Mouse (Mus musculus) ovary, postnatal 10 days (tissue): ENCODE results near the gene Erbb3.
A peak's percentile ranks its signal among the peaks of the same experiment; 100 is the strongest.

Experiments used
- DNase-seq: peaks from one replicate; pipeline ENCODE4 v3.0.0; 2022; ENCODE audit warnings: low spot score

Gene Erbb3

GRCm38 (mm10) chr10:128526366-128527356 lies 62.8 kb downstream of the Erbb3 start:
- no peak for DNase-seq

GRCm38 (mm10) chr10:128525671-128526308 lies 63.7 kb downstream of the Erbb3 start, which contains the start of gene Esyt1:
Gene Esyt1 (minus strand): TSS chr10:128525871.
- peak; percentile 75 for DNase-seq

GRCm38 (mm10) chr10:128524732-128525662 lies 64.5 kb downstream of the Erbb3 start:
- DNase-seq: peak; percentile 46

- no peak for DNase-seq
Measured at GRCm38 (mm10) chr10:128524111-128524731, 65.2 kb downstream of the Erbb3 start.

GRCm38 (mm10) chr10:128522351-128522750 lies 67.1 kb downstream of the Erbb3 start:
- DNase-seq: no peak

- DNase-seq: no peak
Measured at GRCm38 (mm10) chr10:128520591-128520990, 68.9 kb downstream of the Erbb3 start.

GRCm38 (mm10) chr10:128518833-128519232 lies 70.6 kb downstream of the Erbb3 start:
- DNase-seq: no peak
